In the genomic region with DNA sequence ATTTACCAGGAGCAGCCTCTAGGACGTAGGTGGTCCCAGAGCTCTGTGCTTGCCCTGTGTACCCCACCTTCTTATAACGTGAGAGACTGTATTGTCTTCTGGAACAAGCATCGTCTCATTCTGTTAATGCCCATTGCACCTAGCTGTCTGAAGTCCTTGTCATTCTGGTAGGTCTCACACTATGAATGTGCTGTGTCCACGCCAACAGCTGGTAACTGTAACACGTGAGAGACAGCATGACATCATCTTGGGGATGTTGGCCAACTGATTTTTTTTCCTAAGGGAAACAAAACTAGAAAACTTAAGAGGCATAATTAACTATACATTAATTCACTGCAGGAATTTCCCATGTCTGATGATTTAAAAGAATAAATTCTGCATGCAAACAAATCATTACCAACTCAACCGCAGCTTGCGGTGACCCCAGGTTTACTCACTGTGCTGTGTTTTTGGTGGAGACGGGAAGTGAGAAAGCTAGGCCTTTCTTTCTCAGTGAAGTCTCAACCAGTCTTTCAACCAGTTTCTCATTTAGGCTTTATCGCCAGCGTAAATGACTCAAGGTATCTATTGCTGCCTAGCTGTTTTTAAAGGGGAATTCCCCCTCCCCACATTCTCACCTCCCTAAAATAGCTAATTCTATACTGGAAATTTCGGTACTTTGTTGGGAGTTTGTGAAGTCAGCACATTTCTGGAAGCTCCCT, we compare ENCODE assay signal across 11 mouse cellular contexts. TPM values are rescaled to one million over a fixed set of nuclear protein-coding genes. Genes with fewer than 3 reads are reported as not detected.
A peak's percentile ranks its signal among the peaks of the same experiment; 100 is the strongest.
DNase-seq lines count a peak whose midpoint lies in the region; TF ChIP-seq lines count a peak whose summit lies in the region.
"Had no signal": no experiment of that assay in that cellular context is flagged by ENCODE, and none has a peak within 500 bp of the region (broad histone marks: within the 10 kb centered on the region; RNA-seq: fewer than 3 reads in every experiment).

No protein-coding gene starts in this region.

- no peak overlapping the region for H3K9ac ChIP-seq in heart, adult 2 months (ENCODE audit: low read depth, low read length)
- H3K9ac ChIP-seq: lung, embryonic 15.5 days had no signal

- no peaks in the 10 kb centered on the region for H3K27me3 ChIP-seq in heart, adult 2 months (ENCODE audit: control insufficient read depth, insufficient read depth, low read length)
- no peaks in the 10 kb centered on the region for H3K27me3 ChIP-seq in heart, embryonic 10.5 days (ENCODE audit: insufficient read depth, poor library complexity, severe bottlenecking)
- H3K27me3 ChIP-seq in splenic B cell, adult 2 months (ENCODE audit: control insufficient read depth, insufficient read depth, low read length, poor library complexity, severe bottlenecking): no peaks in the 10 kb centered on the region
- no peaks in the 10 kb centered on the region for H3K27me3 ChIP-seq in hindbrain, embryonic 10.5 days (ENCODE audit: insufficient read depth, poor library complexity, severe bottlenecking)
- H3K27me3 ChIP-seq: lung, embryonic 15.5 days had no signal

- TF ChIP-seq POLR2A in heart, adult 2 months (IDR thresholded peaks at IDR 0.05; ENCODE audit: insufficient read depth, low read depth, low read length): no peak

- peak overlapping the region; percentile 54 for H3K27ac ChIP-seq in heart, adult 2 months
- H3K27ac ChIP-seq in heart, embryonic 10.5 days: no peak overlapping the region
- no peak overlapping the region for H3K27ac ChIP-seq in hindbrain, embryonic 10.5 days
- H3K27ac ChIP-seq: lung, embryonic 15.5 days had no signal

- no peak for TF ChIP-seq EP300 in heart, adult 2 months (IDR thresholded peaks at IDR 0.05; ENCODE audit: insufficient read depth, low read depth, low read length)

- DNase-seq in heart, adult 2 months: peak; percentile 32 to 35
- DNase-seq in heart, embryonic 10.5 days (ENCODE audit: low spot score): no peak
- DNase-seq in spleen, postnatal 36 days (ENCODE audit: low spot score in 2 of 2): peak; percentile 50 to 55
- no peak for DNase-seq in spleen, postnatal 14 days (ENCODE audit: low spot score in 2 of 2)
- DNase-seq in heart, adult 9 months (ENCODE audit: low spot score in 2 of 2): peak; percentile 20 to 60
- peak; percentile 74 for DNase-seq in splenic B cell, adult 2 months (ENCODE audit: low read depth, low spot score)
- no peak for DNase-seq in left cerebral cortex, postnatal 4 days
- no peak for DNase-seq in hindbrain, embryonic 10.5 days (ENCODE audit: low spot score)
- DNase-seq: thymus, postnatal 36 days had no signal

- H3K4me3 ChIP-seq in heart, adult 2 months: no peak overlapping the region; the same call in 1 of the 2 replicates
- H3K4me3 ChIP-seq in heart, embryonic 10.5 days: no peak overlapping the region
- H3K4me3 ChIP-seq in hindbrain, embryonic 10.5 days: no peak overlapping the region
- H3K4me3 ChIP-seq: lung, embryonic 15.5 days had no signal

- H3K36me3 ChIP-seq in heart, adult 2 months (ENCODE audit: control insufficient read depth, insufficient read depth, low read length): no peaks in the 10 kb centered on the region
- no peaks in the 10 kb centered on the region for H3K36me3 ChIP-seq in heart, embryonic 10.5 days
- H3K36me3 ChIP-seq in splenic B cell, adult 2 months (ENCODE audit: control insufficient read depth, insufficient read depth, low read length, poor library complexity, severe bottlenecking): no peaks in the 10 kb centered on the region; the same call in 1 of the 2 replicates
- H3K36me3 ChIP-seq in hindbrain, embryonic 10.5 days: no peaks in the 10 kb centered on the region
- H3K36me3 ChIP-seq: lung, embryonic 15.5 days had no signal

- 48% methylated on average over 11 of the region's 11 CpGs for WGBS in heart, adult 2 months
- 80% methylated on average over 11 of the region's 11 CpGs for WGBS in heart, embryonic 10.5 days
- WGBS in hindbrain, embryonic 10.5 days: 87% methylated on average over 11 of the region's 11 CpGs

- intact Hi-C loops in heart, adult 2 months (cut with DNase I): no loop called here
- intact Hi-C loops in left cerebral cortex, postnatal 4 days (cut with DNase I): no loop called here

- H3K4me1 ChIP-seq in heart, adult 2 months (ENCODE audit: control insufficient read depth, insufficient read depth, low read length): peaks cover 12% of the 10 kb centered on the region
- peaks cover 3% of the 10 kb centered on the region; the same call in 1 of the 2 replicates for H3K4me1 ChIP-seq in heart, embryonic 10.5 days
- no peaks in the 10 kb centered on the region for H3K4me1 ChIP-seq in hindbrain, embryonic 10.5 days (replicated peaks)

- H3K9me3 ChIP-seq in heart, embryonic 10.5 days: no peaks in the 10 kb centered on the region
- H3K9me3 ChIP-seq in hindbrain, embryonic 10.5 days: no peaks in the 10 kb centered on the region
- H3K9me3 ChIP-seq: G1E; lung, embryonic 15.5 days had no signal

- H3K79me2 ChIP-seq in heart, adult 2 months (replicated peaks; ENCODE audit: control insufficient read depth, insufficient read depth, low read length): no peaks in the 10 kb centered on the region; the same call in none of the 2 replicates

- no peak for TF ChIP-seq CTCF in heart, adult 2 months (IDR thresholded peaks at IDR 0.05)

RNA-seq across cellular contexts. Expression of a gene that starts 14.4 kb away (rescaled TPM):
- total RNA-seq in heart, adult 2 months (2021): 10 to 100 TPM in 1 of 2 experiments, 1 to 10 TPM in 1; 8.1 to 10.6 TPM
- 4.0 and 5.9 TPM in 2 replicates for polyA plus RNA-seq in heart, adult 2 months (2012; rRNA removed)
- polyA plus RNA-seq in heart, embryonic 10.5 days (2016; fragmentation: Nextera tagmentation; extraction: Ambion mirVana): 20.9 and 32.4 TPM in 2 replicates
- total RNA-seq in left cerebral cortex, postnatal 4 days (2021): 10 to 100 TPM; 15.6 to 16.4 TPM
- polyA plus RNA-seq in hindbrain, embryonic 10.5 days (2016; fragmentation: Nextera tagmentation; extraction: Ambion mirVana): 18.3 and 20.0 TPM in 2 replicates

Comparison
In these comparisons a context has a peak if more than half of its experiments do, and no peak if none do; other contexts are left out.
1. DNase-seq: peak in heart, adult 2 months (2 of 2), spleen, postnatal 36 days (2 of 2), heart, adult 9 months (2 of 2) and splenic B cell, adult 2 months (single experiment); none in heart, embryonic 10.5 days (single experiment), spleen, postnatal 14 days (0 of 2), left cerebral cortex, postnatal 4 days (single experiment) and hindbrain, embryonic 10.5 days (single experiment).